Mouse (Mus musculus): Measurements from ENCODE around the gene Tpi1.
"Not testable (repeated sequence)": the region's sequence is repeated elsewhere in the genome, so short reads cannot be mapped to it uniquely, and the experiment has no call there.

- TF ChIP-seq HCFC1 (IDR thresholded peaks at IDR 0.05; ENCODE audit: low read depth, low read length); CHD2 (IDR thresholded peaks at IDR 0.05; ENCODE audit: low read length); CTCF (IDR thresholded peaks at IDR 0.05 in 2 of 3, conservative IDR thresholded peaks at IDR 0.05 in 1 of 3; ENCODE audit: control insufficient read depth in 1 of 3, insufficient read depth in 1 of 3, low read depth in 2 of 3, low read length in 3 of 3, poor library complexity in 1 of 3, severe bottlenecking in 1 of 3); USF1 (IDR thresholded peaks at IDR 0.05; ENCODE audit: low read depth, low read length); POLR2A (IDR thresholded peaks at IDR 0.05; ENCODE audit: control insufficient read depth in 1 of 2, insufficient read depth in 1 of 2, low read depth in 1 of 2, low read length in 2 of 2, poor library complexity in 1 of 2); GABPA (IDR thresholded peaks at IDR 0.05; ENCODE audit: low read depth, low read length); MAFK (IDR thresholded peaks at IDR 0.05; ENCODE audit: borderline replicate concordance, low read depth, low read length); POLR2AphosphoS2 (IDR thresholded peaks at IDR 0.05; ENCODE audit: low read length); GATA1 (IDR thresholded peaks at IDR 0.05; ENCODE audit: low read depth, low read length): not testable (repeated sequence)
Observed at GRCm38 (mm10) chr6:124803691-124804090, 10.4 kb downstream of the Tpi1 start.
